Mouse (Mus musculus) spleen, postnatal 14 days (tissue): ENCODE results near the gene H2-T24.
"Not testable (repeated sequence)": the region's sequence is repeated elsewhere in the genome, so short reads cannot be mapped to it uniquely, and the experiment has no call there.

Experiments used
- DNase-seq, 2 experiments: peaks; one replicate each; pipeline ENCODE4 v3.0.0; 2021 to 2022; ENCODE audit warnings: low spot score in 2 of 2

H2-T24 gene

DNA sequence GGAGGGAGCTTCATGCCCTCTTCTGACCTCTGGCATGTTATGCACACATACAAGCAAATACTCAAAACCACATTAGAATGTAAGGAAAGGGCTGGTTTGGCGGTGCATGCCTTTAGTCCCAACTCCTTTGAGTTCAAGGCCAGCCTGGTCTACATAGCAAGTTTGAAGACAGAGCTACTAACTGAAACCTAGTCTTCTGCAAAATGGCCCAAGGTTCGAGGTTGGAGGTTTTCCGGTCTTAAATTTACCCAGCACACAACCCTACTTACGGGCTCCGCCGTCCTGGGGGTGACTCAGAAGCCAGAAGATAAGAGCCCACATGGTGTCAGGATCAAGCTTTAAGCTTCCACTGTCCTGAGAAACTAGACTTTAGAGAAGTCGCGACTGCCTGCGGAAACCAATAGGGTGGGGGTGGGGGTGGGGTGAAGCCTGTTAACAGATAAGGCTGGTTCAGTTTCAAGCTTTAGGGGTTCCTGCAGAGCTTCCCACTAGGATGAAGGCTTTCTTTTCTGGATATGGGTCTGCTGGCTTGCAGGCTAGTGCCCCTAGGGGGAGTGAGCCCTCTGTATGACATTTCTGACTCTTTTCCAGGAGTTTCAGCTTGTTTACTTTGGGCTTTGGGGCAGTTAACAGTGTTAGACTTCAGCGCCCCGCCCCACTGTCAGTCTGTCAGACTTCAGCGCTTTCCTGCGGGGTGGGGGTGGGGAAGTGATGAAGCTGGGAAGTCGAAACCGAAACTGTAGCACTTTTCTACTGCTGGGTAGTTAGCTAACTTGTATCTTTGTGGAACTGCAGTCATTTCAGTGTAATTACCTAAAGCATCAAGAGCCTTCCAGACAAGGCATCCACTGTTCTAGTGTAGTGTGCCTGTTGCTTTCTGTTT, at the start of gene H2-T24:
H2-T24 (minus strand) TSS at position 370 of the 883 bp plus-strand sequence.
- DNase-seq = peak; percentile 63 to 75

DNA sequence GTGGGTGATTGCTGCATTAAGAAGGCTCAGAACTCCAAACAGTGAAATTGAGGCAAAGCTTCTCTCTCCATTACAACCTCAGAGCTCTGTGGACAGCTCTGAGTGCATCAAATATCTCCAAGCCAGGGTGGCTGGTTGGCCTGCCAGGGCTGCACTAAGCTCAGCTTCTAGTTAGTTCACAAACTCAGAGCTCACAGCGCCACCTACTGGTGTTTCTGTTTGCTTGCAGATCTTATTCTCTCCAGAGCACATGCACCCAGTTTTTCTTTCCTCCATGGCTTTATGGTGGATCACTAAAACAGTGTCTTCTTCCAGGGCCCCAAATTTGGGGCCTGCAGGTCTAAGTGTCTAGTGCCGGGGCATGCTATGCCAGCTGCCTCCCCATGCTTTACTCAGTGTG, 40.5 kb upstream of the H2-T24 start:
- peak; percentile 72 to 84 for DNase-seq

DNA sequence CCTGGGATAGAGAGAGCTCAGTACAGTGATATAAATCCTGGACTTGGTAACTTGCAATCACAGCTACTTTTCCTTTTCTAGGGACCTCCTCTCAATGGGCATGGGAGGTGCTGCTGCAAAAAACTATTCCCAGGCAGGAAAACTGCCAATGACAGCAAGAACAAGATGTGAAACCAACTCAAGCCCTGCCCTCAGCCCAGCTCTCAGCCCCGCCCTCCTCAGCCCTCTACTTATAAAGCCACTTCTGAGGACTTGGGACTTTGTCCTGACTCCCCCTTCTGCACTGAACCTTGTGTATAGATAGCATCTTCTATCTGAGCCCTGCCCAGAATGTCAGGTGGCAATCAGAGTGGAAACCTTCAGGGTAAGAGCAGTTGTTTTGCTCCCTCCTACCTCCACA, 38.0 kb upstream of the H2-T24 start, which contains the start of gene Gm11127:
Gm11127 (minus strand) TSS at position 10 of the 400 bp plus-strand sequence.
- DNase-seq = not testable (repeated sequence)

GRCm38 (mm10) chr17:36057927-36058326, 37.6 kb upstream of the H2-T24 start:
- not testable (repeated sequence) for DNase-seq

DNA sequence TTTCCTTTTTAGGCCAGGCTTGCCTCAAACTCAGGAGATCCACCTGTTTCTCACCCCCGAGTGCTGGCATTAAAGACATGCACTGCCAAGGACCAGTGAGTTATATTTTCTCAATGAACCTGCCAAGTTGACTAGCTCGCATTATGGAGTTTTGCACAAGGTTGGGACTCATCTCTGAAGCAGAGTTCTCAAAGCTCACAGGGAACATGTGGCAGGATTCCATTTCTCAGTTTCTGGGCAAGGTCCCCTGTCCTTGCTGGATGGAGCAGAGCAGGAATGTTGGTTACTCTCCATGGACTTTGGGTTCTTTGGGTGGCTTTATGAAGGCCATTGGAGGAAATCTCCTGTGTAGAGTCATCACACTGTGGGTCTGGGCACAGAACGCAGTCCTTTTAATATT, 22.9 kb upstream of the H2-T24 start:
- DNase-seq = no peak

DNA sequence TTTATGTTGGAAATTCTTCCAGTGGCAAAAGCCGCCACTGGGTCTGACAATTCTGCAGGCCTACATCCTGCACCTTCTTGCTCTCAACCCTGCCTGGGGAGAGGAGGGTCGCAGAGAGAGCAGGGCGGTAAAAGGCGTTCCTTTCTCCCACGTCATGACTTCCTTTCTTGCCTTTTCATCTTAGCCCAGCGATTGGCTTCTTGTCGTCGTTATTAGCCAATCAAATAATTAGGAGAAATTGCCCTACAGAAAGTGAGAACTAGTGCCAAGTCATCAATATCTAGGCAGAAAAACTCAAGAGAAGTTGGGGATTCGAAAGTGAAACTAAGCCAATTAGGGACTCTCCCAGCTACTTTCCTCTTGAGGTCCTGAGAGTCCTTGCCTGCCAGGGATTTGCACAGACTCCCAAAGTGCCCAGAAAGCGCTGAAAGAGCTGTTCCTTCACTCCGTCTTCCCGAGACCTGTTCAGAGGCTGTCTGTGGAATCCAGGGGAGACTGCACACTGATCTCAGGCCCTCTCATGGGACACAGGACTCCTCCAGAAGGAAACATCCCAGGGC, 22.3 kb upstream of the H2-T24 start, which contains the start of the genes H2-T22 and Gm6034:
H2-T22 (minus strand) TSS at position 138 of the 560 bp plus-strand sequence.
Gm6034 (plus strand) TSS at position 352 of the 560 bp plus-strand sequence.
- peak; percentile 42 to 56 for DNase-seq

- DNase-seq = not testable (repeated sequence)
These were observed 21.7 kb upstream of the H2-T24 start for GRCm38 (mm10) chr17:36042055-36042454.

- DNase-seq = not testable (repeated sequence)
These were observed 20.2 kb upstream of the H2-T24 start for GRCm38 (mm10) chr17:36040604-36041003.

DNA sequence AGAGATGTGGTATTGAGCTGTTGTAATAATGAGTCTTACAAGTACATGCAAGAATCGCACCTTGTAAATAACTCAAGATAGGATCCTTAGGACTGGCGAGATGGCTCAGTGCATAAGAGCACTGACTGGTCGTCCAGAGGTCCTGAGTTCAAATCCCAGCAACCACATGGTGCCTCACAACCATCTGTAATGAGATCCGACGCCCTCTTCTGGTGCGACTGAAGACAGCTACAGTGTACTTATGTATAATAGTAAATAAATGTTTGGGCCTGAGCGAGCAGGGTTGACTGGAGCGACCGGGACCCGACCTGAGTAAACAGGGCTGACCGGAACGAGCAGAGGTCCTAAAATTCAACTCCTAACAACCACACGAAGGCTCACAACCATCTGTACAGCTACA, 15.8 kb upstream of the H2-T24 start:
- DNase-seq = not testable (repeated sequence)

GRCm38 (mm10) chr17:36035010-36035638, 14.8 kb upstream of the H2-T24 start:
- peak; percentile 52 to 72 for DNase-seq

DNA sequence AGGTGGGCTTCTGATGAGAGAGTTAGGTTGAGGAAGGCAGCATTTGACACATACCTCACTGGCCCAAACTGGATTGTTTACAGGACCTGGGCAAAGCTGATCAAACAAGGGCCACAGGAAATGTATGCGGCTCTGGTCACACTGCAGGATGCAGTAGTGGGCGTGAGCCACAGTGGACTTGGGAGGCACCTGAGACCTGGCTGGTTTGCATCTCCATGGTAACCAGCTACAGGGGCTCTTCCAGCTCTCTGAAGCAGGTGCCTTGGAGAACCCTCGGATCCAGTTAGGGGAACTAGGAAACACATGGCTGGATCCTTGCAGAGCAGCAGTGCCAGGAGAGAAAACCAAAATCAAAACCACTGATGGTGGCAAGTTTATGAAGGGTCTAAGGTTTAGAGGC, 14.2 kb upstream of the H2-T24 start:
- not testable (repeated sequence) for DNase-seq

- DNase-seq = peak; percentile 44 to 56
These were observed 12.1 kb upstream of the H2-T24 start, which contains the start of gene H2-T23 for GRCm38 (mm10) chr17:36032351-36032875. H2-T23 (minus strand) TSS chr17:36032855.

GRCm38 (mm10) chr17:36031583-36032331, 11.4 kb upstream of the H2-T24 start:
- DNase-seq = peak; percentile 37 to 56

- not testable (repeated sequence) for DNase-seq
These were observed 10.6 kb upstream of the H2-T24 start for GRCm38 (mm10) chr17:36030703-36031582.

GRCm38 (mm10) chr17:36030046-36030702, 9.8 kb upstream of the H2-T24 start:
- DNase-seq = peak in 1 of 2 experiments; percentile 10

GRCm38 (mm10) chr17:36028879-36029619, 8.7 kb upstream of the H2-T24 start:
- no peak for DNase-seq

DNA sequence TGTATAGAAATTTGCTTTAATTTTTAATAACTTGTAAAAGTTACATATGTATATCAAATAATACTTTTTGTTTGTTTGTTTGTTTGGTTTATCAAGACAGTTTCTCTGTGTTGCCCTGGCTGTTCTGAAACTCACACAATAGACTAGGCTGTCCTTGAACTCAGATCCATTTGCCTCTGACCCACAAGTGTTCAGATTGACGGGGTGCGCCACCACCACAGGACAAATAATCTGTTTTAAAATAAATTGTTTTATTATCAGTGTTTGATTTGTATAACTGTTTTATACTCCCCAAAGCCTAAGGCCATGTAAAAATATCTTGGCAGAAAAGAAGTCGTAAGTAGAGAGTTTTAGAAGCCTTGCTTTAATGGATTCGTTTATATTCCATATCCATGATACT, 7.3 kb upstream of the H2-T24 start:
- DNase-seq = no peak

DNA sequence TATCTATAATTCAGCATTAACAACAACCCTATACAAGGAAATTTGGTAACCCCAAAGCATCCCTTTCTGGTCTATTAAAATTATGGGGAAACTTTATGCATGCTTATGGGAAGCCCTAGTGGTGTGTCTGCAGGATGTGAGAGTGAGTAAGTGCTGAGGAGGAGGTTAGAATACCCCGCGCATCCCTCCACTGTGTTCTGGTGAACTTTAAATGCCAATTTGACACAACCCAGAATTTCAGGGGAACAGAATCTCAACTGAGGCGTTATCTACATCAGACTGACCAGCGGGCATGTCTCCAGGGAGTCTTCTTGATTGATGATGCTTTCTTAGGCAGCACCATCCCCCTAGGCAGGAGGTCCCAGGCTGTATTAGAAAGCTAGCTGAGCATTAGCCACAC, 5.5 kb upstream of the H2-T24 start:
- no peak for DNase-seq

DNA sequence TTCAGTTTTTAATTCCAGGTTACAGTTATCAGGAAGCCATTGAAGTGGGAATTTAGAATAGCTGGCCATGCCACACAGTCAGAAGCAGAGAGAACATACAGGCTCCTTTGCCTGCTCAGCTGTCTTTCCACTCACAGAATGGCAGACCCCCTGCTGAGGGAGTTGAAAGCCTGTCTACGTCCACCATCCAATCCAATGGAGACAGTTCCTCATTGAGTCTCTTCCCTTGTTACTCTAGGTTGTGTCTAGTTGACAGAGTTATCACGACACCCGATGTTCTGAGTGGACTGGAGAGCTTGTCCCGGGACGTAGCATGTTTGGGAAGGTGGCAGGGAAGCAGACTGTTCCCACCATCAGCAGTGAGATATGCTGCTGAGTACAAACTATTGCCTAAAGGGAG, 4.8 kb upstream of the H2-T24 start:
- no peak for DNase-seq
